Mouse (Mus musculus) kidney, adult 11 months (tissue): ENCODE results near the gene Thrsp.

ENCODE experiments used
- DNase-seq: peaks from one replicate; pipeline ENCODE4 v3.0.0; 2022

Gene Thrsp

DNA sequence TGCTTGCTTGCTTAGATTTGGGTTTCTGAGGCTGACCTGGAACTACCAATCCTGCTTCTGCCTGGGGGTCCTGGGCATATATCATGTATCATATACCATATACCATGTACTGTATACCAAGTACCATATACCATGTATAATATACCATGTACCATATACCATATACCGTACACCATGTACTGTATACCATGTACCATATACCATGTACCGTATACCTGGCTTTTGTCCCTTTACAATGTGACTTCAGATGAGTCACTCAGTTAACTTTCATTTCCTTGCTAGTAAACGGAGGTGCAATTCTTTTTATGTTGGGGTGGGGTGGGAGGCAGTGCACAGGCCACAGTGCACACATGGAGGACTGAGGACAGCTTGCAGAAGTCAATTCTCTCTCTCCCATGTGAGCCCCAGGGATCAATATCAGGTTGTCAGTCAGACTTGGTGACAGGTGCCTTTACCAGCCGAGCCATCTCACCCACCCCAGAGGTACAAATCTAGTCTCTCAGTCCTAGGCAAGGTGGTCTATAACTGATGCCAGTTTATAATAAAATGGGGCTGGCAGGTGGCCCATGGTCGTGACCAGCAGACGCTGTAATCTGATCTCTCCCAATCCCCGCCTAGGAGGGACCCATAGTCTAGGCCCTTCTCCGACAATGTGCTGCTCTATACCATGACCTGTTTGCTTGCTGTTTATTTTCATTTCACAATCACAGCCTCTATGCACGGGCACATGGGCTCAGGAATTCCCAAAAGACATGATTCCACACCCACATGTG lies 2.4 kb downstream of the Thrsp start:
- DNase-seq, result no peak

DNA sequence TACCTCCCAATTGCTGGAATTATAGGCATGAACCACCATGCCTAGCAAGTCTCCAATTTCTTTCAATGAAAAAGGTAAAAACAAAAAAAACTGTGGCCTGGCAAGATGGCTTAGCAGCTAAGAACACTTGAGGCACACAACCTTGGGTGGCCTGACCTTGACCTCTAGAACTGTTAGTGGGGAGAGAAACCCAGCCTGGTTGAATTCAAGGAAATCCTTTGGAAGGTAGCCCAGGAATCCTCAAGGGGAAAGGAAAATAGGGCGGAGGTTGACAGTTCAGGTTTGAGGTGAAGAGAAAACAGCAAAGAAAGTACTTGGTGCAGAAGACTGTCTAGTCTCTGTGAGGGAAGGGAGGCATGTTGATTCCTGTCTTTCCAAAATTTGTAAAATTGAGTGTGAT lies 3.1 kb downstream of the Thrsp start:
- peak; percentile 51 for DNase-seq

DNA sequence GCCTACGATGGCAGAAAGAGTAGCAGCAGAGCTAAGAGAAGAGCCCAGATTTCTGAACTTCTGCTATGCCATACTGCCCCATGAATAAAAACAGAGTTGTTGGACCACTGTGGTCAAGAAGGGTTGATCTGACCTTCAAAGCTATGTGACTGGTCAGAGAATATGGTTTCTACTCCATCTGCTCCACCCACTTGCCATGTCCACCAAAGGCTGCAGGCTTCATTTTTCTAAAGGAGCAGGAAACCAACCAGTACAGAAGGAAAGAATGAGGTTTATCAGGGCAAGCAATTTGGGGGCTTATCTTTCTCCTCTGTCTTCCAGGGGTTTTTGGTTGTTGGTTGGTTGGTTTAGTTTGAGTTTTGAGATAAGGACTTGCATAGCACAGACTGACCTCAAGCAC lies 3.5 kb downstream of the Thrsp start:
- no peak for DNase-seq

DNA sequence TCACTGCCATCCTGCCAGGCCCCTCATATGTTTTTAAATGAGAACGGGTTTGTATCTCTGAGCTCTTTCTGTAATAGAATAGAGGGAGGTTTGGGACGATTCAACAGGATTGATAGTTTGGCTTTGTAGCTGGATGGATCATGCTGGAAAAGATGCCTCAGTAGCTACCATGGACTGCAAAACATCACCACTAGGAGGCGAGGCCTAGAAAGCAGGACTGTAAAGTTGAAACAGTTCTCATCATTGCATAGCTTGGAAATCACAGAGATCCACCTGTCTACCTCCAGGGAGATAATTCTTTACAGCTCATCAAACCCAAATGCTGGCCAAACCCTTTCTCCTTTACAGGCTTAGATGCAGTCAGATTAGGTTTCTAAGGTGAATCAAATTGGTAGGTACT lies 6.0 kb downstream of the Thrsp start:
- DNase-seq, result no peak

DNA sequence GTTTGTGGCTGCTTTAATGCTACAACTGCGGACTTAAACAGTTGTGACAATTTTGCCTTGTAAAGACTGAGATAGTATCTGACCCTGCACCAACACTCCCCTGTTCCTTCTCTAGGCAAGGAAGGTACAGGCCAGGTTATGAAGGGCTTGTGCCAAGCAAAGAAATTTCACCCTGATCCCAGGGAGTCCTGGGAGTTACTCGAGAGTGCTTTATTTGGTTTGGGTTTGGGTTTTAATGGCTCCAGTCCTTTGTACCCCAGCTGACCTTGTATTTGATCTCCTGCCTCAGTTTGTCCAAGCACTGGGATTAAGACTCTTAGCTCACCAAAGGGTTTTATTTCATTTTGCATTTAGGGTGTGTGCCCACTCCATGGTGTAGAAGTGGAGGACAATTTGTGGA lies 6.4 kb downstream of the Thrsp start:
- DNase-seq, result no peak

DNA sequence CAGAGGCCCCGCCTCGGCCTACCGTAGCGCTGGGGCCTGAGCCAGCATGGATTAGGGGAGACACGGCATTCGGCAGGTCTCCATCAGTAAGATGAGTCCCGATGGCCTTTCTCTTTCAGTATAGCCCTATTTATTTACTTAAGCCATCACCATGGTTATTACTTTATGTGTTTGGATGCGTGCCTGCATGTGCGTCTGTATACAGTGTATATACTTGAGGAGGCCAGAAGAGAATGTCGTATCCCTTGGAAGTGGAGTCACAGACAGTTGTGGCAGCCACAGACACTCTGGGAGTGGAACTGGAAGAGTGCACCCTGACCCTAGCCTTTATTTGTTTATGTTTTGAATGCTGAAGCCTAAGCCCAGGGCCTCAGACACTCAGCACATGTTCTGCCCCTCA lies 10.4 kb downstream of the Thrsp start:
- DNase-seq, result no peak

DNA sequence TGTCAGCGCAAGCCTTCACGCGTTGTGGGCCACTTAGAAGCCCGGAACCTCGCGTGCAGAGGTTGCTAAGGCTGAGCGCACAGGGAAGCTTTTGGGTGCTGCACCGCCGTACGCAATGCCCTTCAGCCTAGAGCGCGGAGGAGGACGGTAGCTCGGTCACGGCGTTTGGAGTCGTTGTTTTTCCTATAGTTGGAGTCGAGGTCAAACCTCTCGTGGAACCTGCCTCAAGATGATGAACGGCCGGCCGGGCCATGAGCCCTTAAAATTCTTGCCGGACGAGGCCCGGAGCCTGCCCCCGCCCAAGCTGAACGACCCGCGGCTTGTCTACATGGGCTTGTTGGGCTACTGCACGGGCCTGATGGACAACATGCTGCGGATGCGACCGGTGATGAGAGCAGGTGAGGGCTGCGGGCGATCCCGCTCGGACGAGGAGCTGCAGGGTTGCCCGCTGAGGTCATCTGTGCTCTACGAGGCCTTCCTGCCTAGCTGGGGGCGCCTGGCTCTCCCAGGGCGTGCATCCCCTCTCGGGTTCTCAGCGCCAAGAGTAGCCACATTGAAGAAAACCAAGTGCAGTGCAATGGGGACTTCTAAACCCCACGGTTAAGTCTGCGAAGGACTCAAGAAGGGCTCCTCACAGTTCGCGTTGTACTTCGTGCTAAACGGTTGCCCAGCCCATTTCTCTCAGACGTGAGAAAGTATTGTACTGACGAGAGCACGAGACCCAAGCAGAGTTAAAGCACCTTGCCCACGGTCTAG lies 17.4 kb downstream of the Thrsp start, which contains the start of gene Ndufc2:
Ndufc2 (plus strand) TSS at position 44 of the 756 bp plus-strand sequence.
- peak; percentile 67 for DNase-seq

DNA sequence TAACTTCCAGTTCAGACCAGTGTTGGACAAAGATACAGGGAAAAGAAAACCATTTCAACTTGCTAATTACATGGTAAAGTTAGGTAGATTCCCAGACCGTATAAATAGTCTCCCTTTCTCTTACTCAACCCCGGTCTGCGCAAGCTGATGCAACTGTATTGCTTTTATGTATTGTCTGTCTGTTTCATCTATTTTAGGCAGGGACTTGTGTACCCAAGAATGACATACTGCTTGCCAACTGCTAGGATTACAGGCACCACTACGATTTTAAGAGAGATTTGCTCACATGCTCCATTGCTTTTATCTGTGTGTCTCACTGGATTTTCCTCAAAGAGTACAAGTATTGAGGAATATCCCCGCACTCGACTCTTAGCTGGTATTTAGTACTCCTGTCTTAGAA lies 18.6 kb downstream of the Thrsp start:
- no peak for DNase-seq

DNA sequence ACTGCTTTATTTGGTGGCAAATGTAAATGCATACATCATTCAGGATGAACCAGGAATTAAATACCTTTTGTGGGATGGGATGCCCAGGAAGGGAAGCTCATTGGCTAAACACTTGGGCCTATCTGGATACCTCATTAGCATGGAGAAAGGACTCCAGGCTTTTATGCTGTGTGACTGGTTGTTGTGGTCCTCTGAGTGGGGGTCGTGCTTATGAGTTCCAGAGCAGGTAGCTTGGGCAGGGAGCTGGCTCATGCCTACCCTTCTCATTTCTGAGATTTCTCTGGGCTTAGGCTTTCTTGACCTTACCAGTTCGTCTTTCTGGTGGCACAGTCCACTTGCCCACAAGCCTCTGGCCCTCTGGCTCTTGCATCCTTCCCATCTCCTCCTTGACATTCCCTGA lies 23.2 kb downstream of the Thrsp start:
- DNase-seq, result no peak

DNA sequence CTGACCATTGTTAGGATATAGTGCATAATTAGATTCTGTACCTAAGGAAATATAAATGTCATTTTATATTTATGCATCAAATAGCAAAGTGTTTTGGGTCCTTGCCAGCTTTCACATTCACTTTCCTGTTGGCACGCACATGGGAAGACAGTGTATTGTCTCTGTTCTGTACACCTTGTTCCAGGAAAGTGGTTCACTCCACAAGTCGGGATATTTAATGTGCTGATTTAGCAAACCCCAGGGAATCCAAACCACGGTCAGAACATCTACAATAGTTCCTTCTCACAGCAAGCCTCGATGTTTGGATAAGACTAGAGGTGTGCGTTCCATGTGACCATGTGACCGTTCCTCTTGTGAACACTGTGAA lies 25.5 kb downstream of the Thrsp start:
- no peak for DNase-seq

DNA sequence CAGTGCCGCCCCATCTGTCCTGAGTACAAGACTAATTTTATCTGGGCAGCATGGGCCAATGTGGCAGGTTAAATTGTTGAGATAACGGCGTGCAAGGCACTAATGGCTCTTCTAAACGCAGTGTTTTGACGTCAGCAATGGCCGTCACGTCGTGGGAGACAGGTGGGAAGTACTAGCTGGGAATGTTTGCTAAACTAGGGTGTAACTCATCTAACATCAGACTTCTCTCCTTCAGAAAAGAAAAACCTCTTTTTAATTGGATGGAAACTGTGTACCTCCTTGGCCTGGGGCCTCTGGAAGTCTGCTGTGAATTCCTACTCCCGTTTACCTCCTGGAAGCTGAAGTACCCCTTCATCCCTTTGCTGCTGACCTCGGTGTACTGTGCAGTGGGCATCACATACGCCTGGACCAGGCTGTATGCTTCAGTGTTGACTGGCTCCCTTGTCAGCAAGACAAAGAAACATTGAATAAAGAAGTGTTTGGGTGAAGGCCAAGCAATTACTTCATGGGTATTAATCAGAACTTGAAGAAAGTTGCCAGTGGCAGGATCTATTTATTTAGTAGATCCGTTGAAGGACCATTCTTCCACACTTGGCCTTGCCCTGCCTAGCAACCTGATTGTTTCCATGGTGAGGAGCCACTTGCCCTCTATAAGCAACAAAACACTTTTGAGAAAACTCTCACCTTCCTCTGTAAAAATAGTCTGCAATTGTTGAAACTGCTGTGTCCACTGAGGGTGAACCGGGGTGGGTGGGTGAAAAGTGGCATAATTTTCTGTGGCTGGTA lies 26.0 kb downstream of the Thrsp start:
- no peak for DNase-seq

DNA sequence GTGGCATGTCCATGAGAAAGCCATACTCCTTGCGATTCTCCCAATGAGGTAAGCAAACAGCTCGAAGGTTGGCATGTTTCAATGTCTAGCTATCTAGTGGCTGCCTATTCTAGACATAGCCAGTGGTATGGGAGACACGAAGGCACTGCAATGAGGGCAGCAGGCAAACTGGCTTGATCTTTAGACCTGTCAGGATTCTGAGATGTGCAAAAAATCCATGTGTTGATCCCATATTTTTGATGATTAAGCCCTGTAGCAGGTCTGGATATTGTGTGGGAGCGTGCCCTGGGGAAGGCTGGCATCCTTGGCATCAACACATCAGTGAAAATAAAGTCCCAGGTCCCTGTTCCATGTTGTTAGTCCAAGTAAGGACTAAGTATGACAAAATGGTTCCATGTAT lies 29.0 kb downstream of the Thrsp start:
- no peak for DNase-seq

DNA sequence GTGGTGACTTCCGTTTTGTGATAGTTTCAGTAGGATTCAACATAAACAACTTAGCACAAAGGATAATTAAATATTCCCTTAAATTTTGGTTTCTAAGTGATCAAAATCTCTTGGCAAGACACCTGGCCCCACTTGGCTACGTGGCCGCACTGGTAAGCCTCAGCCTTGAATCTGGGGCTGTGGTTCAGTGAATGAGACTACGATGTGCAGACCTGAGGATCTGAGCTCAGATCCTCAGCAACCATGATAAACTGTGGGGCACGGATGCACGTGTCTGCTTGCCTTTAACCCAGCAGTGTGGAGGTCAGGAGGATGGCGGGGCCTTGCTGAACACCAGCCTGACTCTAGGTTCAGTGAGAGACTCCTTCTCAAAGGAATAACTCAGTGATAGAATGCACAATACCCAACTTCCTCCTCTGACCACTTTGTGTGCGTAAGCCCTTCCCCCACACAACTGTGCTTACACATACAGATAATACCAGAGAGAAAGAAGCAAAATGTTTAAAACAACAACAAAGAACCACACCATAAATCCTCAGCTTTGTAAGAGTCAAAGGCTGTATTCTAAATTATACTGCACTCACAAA lies 29.9 kb downstream of the Thrsp start:
- DNase-seq, result no peak

DNA sequence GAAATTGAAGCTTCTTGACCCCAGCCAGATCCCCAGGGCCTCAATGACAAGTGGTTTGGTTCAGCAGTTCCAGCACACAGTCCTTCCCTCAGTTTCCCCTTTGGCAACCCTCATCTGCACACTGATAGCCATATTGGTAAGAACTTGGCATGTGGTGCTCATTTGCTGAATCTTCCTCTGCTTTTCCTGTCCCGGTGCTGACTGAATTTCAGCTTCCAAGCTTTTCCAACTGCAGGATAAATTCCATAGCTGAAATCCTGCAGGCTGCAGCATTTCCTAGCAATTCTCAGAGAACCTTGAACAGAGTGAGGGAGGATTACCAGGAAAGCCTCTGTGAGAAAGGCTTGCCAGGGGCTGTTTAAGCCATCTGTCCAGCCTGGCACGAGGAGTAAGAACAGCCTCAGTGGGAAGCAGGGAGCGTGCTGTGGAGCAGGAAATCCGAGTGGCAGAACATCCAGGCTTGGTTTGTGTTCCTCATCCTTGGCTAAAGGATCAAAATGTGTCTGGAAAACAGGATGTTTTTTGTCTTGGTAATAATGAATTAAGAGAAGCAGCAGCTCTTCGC lies 30.6 kb downstream of the Thrsp start:
- no peak for DNase-seq

DNA sequence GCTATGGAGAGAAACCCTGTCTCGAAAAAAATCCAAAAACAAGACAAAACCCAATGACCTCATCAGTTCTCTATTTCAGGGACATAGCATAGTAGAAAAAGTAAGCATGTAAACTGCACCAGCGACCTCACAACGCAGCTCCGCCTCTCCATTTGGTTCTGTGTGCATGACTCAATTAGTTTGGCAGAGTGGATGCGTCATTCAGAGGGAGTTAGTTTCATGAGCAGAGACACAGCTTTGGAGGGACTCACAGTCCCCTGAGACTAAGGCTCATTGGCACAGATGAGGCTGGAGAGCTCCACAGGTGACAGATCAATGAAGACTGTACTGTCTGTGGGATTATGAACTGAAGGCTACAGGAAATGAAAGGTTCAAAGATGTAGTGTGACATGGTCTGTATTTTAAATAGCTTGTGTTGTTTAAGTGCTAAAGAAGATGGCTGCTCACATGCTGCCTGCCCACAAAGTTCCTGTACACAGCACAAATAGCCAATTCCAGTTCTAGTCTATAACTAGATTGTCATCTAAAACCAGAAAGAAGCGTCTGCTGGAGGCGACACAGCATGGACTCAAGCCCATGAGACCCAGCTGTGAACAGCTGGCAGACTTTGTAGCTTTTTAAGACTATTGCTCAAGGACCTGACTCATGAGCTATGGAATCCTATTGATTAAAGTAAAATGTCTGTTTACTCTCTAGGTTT lies 31.3 kb downstream of the Thrsp start:
- no peak for DNase-seq

DNA sequence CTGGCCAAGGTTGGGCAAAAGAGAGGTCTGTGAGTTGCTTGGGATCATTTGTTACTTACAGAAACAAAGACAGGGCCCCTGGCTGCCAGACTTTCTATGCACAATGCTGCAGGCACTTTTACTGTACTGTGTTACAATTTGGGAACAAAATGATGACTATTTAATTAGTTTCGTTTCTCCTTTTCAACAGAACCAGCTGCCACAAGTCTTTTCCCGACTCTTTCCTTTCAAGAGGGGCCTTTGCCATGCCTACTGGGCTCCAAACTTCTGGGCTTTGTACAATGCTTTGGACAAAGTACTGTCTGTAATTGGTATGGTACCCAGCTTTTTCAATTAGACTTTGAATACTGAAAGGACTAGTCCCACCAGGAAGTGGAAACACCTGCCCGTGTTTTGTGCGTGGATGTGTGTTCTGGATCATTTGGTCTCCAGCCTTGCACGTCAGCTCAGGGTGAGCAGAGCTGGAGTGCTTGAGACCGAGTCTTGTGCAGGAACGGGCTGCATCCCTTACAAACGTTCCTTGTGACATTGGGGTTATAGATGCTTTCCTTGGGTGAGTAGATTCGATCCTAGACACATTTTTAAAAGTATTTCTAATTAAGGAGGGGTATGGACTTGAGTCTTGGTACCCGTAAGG lies 33.9 kb downstream of the Thrsp start:
- no peak for DNase-seq

DNA sequence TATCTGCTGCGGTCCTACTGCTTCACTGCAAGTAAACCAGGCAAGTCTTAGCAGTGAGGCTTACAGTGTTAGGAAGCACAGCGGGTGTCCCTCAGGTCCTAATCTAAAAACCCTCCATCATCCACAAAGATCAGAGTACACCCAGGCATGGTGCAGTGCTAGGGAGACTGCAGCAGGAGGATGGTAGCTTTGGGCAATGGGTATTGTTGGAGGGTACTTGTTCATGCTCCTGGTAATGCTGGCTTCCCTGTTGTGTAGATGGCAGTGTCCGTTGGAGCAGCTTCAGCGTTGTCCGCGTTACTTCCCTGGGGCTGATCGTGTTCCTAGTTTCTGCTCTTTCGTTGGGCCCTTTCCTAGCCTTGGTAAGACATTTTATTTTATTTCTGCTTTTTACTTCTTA lies 34.9 kb downstream of the Thrsp start:
- DNase-seq, result no peak

DNA sequence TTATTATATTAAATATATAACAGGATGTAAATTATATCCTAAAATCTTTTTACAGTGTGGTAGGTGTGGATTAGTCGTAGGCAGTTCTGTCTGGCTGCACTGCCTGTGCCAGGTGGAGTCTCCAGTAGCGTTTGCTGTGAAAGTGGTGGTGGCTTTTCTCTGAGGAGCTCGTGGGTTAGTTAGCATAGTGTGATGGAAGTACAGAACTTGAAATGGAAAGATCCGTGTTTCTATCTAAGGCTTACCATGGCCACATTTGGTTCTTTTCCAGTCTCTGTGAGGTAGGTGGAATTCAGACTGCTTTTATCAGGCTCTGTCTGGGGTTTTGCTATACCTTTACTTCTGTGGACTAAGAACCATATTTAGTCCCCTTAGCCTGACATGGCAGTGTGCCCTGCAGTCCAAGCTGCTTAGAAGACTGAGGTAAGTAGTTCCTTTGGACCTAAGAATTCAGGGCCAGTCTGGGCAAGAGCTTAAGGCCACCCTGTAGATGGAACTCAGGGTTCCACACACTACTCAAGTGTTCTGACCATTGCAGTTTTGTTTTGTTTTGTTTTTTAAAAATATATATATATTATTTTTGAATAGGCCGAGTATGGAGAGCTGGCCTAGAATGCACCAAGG lies 36.9 kb downstream of the Thrsp start:
- DNase-seq, result no peak

DNA sequence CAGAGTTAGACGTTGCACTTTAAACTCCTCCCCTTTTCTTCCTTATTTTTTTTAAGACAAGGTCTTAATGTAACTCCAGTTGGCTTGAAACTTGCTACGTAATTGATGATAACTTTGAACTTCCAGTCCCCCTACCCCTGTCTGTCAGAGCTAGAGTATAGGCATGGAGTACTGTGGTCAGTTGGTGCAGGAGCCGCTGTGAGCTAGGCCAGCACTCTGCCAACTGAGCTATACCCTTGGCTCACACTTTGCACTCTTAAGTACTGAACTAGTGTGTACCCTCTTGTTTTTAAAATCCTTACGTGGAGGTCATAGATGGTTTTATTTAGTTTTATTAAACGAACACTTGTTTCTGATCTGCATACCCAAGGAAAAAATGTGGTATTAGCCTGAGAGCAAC lies 38.2 kb downstream of the Thrsp start:
- DNase-seq, result no peak

DNA sequence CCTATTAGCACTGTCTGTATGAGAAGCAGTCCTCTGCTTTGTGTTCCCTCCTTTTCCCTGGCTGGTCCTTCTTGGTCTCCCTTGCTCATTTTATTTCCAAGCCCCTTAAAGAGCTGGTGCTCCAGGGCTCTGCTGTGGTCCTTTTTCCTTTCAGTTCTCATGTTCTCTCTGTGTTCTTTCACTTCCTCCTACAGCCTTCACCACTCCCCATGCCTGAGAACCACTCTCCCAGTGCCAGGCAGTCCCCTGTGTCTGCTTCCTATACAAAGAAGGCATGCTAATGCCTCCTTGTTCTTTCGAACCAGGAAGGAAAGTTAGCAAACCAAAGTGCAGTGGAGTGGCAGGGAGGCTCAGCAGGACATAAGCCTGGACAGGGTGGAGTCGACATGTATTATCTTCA lies 41.6 kb downstream of the Thrsp start:
- no peak for DNase-seq

DNA sequence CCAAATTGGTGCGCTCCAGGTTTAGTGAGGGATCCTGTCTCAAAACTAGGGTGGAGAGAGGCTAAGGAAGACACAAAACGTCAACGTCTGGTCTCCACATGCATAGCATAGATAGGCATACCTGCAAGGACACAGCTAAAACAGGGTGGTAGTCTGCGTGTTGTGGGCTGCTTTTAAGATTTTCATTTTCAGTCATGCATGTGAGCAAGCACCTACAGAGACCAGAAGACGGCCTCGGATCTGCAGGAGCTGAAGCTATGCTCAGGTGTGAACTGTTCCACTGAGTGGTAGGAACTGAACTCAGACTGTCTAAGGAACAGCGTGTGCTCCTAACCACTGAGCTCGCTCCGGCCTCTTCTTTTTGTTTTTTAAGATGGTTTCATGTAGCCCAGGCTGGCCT lies 42.4 kb downstream of the Thrsp start:
- DNase-seq, result no peak
